Mouse (Mus musculus) stomach, embryonic 16.5 days (tissue): Measurements from ENCODE around the gene Hoxa1. TPM values are rescaled to one million over a fixed set of nuclear protein-coding genes. Genes with fewer than 3 reads are reported as not detected.

ENCODE experiments used
- ATAC-seq: fragments of 200-750 bp; cut with Nextera tagmentation; 2 replicates; pipeline ENCODE4 v1.8.0; 2017; ENCODE audit warnings: moderate number of reproducible peaks, moderate TSS enrichment; ENCODE audit not compliant: insufficient read depth, low FRiP score
- H3K27ac ChIP-seq: fragments of 300-500 bp; sonication (generic); 2 replicates; pipeline ENCODE4 v1.5.1; 2014; ENCODE audit warnings: low read length
- H3K27me3 ChIP-seq: fragments of 300-500 bp; sonication (generic); 2 replicates; pipeline ENCODE4 v1.6.1; 2014; ENCODE audit warnings: low read length, control low read depth, mixed read lengths; ENCODE audit not compliant: control insufficient read depth, insufficient read depth
- H3K36me3 ChIP-seq: fragments of 300-500 bp; sonication (generic); 2 replicates; pipeline ENCODE4 v1.6.1; 2014; ENCODE audit warnings: low read length; ENCODE audit not compliant: control insufficient read depth, insufficient read depth
- H3K4me1 ChIP-seq: fragments of 300-500 bp; sonication (generic); 2 replicates; pipeline ENCODE4 v1.6.1; 2014; ENCODE audit warnings: low read length, control low read depth, mixed read lengths; ENCODE audit not compliant: control insufficient read depth, insufficient read depth
- H3K4me2 ChIP-seq: fragments of 300-500 bp; sonication (generic); 2 replicates; pipeline ENCODE4 v1.6.1; 2014; ENCODE audit warnings: low read depth, low read length, mixed read lengths
- H3K4me3 ChIP-seq: fragments of 300-500 bp; sonication (generic); replicated peaks from 2 replicates; pipeline ENCODE4 v1.5.1; 2014; ENCODE audit warnings: mild to moderate bottlenecking, low read length
- H3K9ac ChIP-seq: fragments of 300-500 bp; sonication (generic); 2 replicates; pipeline ENCODE4 v1.6.1; 2014; ENCODE audit warnings: low read length
- H3K9me3 ChIP-seq: fragments of 300-500 bp; sonication (generic); replicated peaks from 2 replicates; pipeline ENCODE4 v1.6.1; 2016; ENCODE audit warnings: low read length, control low read depth; ENCODE audit not compliant: control insufficient read depth
- WGBS: fragments of 180-500 bp; shearing (Covaris S2); extraction: QIAGEN DNeasy Blood & Tissue Kit; methylation state at CpG from one replicate; pipeline ENCODE4 v1.1.7; 2014; 5-methylcytosine and 5-hydroxymethylcytosine counted together
- polyA plus RNA-seq: library from polyadenylated mRNA; unstranded; fragments of >200 nt; fragmentation: Nextera tagmentation; extraction: Ambion mirVana; gene quantifications from 2 replicates; pipeline ENCODE4 v1.2.1, GENCODE M21; 2015

The Hoxa1 gene
- 1.4 and 1.5 TPM in 2 replicates for polyA plus RNA-seq

DNA sequence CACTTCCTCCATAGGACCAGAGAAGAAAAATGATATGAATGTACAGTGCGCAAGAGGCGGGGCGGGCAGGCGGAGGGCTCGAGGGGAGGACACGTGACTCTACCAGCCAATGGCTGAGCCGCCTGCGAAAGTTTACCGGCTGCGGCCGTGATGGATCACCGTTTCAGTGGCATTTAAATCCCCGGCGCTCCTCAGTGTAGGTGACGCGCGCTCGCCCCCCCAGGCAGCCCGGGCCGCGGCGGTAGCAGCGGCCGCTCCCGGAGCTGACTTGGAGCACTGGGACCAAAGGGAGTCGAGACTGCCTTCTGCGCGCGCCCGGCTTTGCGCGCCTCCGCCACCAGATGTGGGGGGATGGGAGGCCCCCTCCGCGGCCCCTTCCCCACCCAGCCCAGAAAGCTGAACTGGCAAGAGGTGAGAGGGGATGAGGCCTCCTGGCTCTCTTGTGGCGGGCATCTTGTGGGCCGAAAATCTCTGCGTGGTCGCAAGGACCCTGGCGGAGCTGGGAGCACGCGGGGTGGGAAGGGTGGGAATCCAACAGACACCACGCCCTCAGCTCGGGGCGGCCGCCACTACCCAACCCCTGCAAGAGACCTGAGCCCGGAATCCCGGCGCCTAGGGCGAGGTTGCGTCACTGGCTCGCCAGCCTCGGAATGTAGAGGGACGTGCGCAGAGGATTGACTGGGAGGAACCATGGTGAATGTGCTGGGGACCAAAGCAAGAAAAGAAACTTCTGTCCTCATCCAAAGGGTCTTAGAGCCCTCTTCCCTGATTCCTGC lies at the start of gene Hoxa1:
Hoxa1 (minus strand) TSS at position 42 of the 776 bp plus-strand sequence.
- ATAC-seq, result peak; percentile 85
- Histone ChIP-seq H3K4me1 (peaks cover 23% of the 10 kb centered on the region), H3K9me3 (no peaks in the 10 kb centered on the region), H3K9ac (peak within 1 kb of the TSS; percentile 90), H3K27ac (peak within 1 kb of the TSS; percentile 97), H3K4me2 (peak within 1 kb of the TSS; percentile 65), H3K36me3 (no peaks in the 10 kb centered on the region), H3K4me3 (peak within 1 kb of the TSS; percentile 82), H3K27me3 (peaks cover 6% of the 10 kb centered on the region)
- 1% methylated on average over 50 of the region's 55 CpGs for WGBS

DNA sequence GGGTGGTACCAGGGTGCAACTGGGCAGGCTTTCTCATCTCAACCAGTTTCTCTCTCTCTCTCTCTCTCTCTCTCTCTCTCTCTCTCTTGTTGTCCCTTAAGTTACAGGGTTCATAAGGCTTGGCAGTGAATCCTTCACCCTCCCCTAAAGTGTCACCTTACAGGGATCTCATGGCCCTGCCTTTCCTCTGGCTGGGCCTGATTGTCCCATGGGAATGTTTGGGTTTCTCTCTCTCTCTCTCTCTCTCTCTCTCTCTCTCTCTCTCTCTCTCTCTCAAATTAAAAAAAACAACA lies 49.5 kb upstream of the Hoxa1 start:
- H3K9ac ChIP-seq, result peak overlapping the region; percentile 43

DNA sequence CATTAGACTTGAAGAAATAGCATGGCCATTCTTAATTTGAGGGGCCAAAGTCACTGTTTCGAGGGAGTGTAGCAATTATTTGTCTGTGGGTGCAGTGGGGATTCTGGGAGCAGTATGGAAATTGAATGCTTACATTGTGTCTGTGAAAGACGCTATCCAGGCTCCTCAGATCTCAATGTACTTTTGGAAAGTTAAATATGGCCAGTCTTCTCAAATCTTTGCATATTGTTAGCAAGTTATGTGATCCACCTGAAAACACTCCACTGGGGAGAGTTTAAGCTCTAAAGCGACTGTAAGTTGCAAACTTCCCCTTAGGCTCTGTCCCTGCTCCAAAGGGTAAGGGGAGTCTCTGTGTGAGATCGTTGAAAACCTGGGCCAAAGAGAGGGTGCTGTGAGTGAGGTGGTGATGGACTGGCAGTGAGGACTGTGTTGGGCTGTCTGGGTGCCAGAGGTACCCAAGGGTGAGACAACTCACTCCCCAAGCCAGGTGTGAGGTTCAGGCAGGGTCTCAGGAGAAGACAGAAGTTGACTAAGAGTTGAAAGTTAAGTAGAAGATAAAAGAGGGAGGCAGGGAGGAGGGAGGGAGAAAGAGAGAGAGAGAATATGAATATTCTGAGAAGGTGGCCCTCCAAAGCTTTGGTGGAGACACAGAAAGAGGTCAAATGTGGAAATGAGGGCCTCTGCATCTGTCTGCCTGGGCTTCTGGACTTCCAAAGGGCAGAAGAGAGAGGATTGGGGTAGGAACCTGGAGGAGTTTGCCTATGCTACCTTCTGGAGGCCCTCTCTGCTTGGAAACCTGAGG lies 49.0 kb upstream of the Hoxa1 start:
- H3K4me3 ChIP-seq, result peak overlapping the region; percentile 71
- peak overlapping the region; percentile 43 for H3K9ac ChIP-seq
- H3K27me3 ChIP-seq, result peaks cover 51% of the 10 kb centered on the region
- H3K9me3 ChIP-seq, result no peaks in the 10 kb centered on the region
- peaks cover 4% of the 10 kb centered on the region; the same call in 1 of the 2 replicates for H3K4me1 ChIP-seq
- H3K27ac ChIP-seq, result peak overlapping the region; percentile 70
- peak overlapping the region; percentile 84 for H3K4me2 ChIP-seq
- H3K36me3 ChIP-seq, result no peaks in the 10 kb centered on the region
- WGBS, result 23% methylated on average over 4 of the region's 4 CpGs
- ATAC-seq, result no peak

More for the DNA sequence above, 49.5 kb upstream of the Hoxa1 start:
- H3K36me3 ChIP-seq, result no peaks in the 10 kb centered on the region
- peaks cover 53% of the 10 kb centered on the region for H3K27me3 ChIP-seq
- peak overlapping the region; percentile 70 for H3K27ac ChIP-seq
- ATAC-seq, result no peak
- peaks cover 4% of the 10 kb centered on the region; the same call in 1 of the 2 replicates for H3K4me1 ChIP-seq
- H3K4me2 ChIP-seq, result peak overlapping the region; percentile 84
- H3K4me3 ChIP-seq, result peak overlapping the region; percentile 71
- no peaks in the 10 kb centered on the region for H3K9me3 ChIP-seq

DNA sequence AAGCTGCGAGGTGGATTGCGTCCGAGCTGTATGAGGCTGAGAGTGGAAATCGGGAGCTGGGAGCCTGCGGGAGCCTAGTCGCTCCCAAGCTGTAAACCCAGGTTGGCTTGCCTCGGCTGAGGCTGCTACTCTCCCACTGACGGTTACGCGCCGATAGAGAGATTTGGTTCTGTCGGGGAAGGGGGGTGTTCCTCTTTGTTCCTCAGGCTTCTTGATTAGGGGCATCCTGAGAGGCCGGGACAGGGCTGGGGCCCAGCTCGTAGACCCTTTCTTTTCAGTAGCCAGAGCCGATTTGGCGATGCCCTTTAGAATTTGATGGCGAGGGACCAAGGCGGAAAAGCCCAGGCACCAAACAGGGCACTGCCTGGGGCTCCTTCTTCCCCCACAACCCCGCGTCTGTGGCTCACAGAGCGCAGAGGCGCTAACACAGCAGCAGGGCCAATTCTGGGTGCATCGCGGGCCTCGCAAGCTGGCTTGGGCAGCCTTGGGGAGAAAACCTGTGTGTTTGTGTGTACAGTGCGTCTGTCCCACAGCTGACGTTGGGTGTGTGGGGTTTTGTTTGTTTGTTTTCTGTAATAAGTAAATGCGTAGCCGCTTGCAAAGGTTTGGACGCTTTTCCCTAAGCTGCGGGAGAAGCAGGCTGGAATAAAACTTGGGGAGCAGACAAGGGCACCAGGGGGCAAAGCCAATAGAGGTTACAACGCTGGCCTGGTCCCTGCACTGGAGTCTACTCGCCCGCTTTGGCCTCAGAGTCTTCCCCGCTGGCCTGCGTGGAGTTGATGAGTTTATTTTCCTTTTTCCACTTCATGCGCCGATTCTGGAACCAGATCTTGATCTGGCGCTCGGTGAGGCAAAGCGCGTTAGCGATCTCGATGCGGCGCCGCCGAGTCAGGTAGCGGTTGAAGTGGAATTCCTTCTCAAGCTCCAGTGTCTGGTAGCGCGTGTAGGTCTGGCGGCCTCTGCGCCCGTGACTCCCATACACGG lies 47.8 kb upstream of the Hoxa1 start:
- Histone ChIP-seq H3K36me3 (no peaks in the 10 kb centered on the region), H3K9me3 (no peaks in the 10 kb centered on the region), H3K4me1 (peaks cover 4% of the 10 kb centered on the region; the same call in 1 of the 2 replicates), H3K9ac (peak overlapping the region; percentile 73), H3K27me3 (peaks cover 40% of the 10 kb centered on the region), H3K4me2 (peak overlapping the region; percentile 84), H3K4me3 (peak overlapping the region; percentile 71), H3K27ac (peak overlapping the region; percentile 70)
- no peak for ATAC-seq
- WGBS, result 14% methylated on average over 55 of the region's 55 CpGs

DNA sequence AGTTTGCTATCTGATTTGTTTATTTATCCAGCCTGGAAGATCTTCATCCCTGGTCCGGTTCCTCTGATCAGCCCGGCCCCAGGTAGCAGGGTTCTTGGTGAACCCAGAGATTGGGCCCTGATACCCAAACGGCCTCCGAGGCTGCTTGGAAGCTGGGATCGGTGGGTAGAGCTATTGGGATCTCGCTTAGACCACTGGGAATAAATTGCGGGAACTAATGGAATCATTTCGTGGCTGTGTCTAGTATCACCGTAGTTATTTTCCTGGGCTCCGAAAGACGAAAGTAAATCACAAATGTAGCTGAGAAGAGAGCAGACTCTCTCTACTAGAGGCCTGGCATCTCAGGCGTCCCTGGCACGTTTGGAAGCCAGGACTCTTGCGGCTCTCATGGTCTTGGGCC lies 47.1 kb upstream of the Hoxa1 start:
- Histone ChIP-seq H3K4me2 (peak overlapping the region; percentile 84), H3K9ac (peak overlapping the region; percentile 73), H3K4me1 (peaks cover 4% of the 10 kb centered on the region; the same call in 1 of the 2 replicates), H3K9me3 (no peaks in the 10 kb centered on the region), H3K27me3 (peaks cover 42% of the 10 kb centered on the region), H3K4me3 (peak overlapping the region; percentile 71), H3K27ac (peak overlapping the region; percentile 70), H3K36me3 (no peaks in the 10 kb centered on the region)
- 13% methylated on average over 14 of the region's 14 CpGs for WGBS
- ATAC-seq, result no peak

DNA sequence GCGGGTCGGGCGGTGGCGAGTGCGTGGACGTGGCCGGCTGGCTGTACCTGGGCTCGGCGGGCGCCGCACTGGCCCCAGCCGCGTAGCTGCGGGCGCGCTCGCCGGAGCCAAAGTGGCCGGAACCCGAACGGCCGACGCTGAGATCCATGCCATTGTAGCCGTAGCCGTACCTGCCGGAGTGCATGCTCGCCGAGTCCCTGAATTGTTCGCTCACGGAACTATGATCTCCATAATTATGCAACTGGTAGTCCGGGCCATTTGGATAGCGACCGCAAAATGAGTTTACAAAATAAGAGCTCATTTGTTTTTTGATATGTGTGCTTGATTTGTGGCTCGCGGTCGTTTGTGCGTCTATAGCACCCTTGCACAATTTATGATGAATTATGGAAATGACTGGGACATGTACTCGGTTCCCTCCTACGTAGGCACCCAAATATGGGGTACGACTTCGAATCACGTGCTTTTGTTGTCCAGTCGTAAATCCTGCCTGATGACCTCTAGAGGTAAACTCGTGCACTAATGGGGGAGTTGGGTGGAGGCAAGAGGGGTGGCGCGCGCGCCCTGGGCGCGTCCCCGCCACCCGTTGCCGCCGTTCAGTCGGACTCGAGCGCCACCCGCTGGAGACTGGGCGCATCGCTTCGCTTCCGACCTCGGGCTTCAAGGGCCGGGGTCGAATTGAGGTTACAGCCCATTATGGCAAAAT lies 46.1 kb upstream of the Hoxa1 start, which contains the start of gene Hoxa5:
Hoxa5 (minus strand) TSS at position 538 of the 703 bp plus-strand sequence.
- WGBS, result under 1% methylated on average over 65 of the region's 65 CpGs
- Histone ChIP-seq H3K4me2 (peak within 1 kb of the TSS; percentile 84), H3K36me3 (no peaks in the 10 kb centered on the region), H3K9ac (peak within 1 kb of the TSS; percentile 88), H3K4me3 (peak within 1 kb of the TSS; percentile 71), H3K4me1 (peaks cover 4% of the 10 kb centered on the region; the same call in 1 of the 2 replicates), H3K9me3 (no peaks in the 10 kb centered on the region), H3K27me3 (peaks cover 38% of the 10 kb centered on the region), H3K27ac (peak within 1 kb of the TSS; percentile 72)
- ATAC-seq, result peak; percentile 89

DNA sequence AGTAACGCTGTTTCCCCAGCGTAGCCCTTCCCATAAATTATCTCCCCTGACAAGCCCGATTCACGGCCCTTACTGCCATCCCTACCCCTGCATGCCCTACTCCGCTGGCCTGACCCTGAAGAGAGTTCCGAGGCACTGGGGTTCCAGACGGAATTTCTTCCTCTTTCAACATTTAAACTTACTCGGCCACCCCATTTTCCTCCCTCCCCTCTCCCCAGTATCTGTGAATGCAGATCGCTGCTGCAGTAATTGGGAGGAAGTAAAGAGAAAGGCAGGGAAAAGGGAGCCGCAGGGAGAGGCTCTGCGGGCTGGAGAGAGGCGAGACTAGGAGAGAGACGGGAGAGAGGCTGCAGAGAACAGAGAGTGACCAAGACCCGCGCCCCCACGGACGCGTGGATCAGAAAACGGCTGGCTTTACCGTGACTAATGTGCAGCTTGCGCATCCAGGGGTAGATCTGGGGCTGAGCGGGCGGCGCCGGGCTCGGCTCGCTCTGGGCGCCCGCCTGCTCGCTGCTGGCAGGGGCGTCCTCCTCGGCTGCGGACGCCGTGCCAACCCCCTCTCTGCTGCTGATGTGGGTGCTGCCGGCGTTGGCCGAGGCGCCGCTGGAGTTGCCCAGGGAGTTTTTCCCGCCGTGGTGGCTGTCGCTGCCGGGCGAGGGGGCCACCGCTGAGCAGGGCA lies 45.4 kb upstream of the Hoxa1 start:
- H3K4me2 ChIP-seq, result peak overlapping the region; percentile 84
- peaks cover 4% of the 10 kb centered on the region; the same call in 1 of the 2 replicates for H3K4me1 ChIP-seq
- peak overlapping the region; percentile 71 for H3K4me3 ChIP-seq
- no peaks in the 10 kb centered on the region for H3K36me3 ChIP-seq
- peaks cover 31% of the 10 kb centered on the region for H3K27me3 ChIP-seq
- H3K27ac ChIP-seq, result peak overlapping the region; percentile 72
- 2% methylated on average over 46 of the region's 46 CpGs for WGBS
- no peaks in the 10 kb centered on the region for H3K9me3 ChIP-seq
- no peak; the same call in 1 of the 2 replicates for ATAC-seq
- H3K9ac ChIP-seq, result peak overlapping the region; percentile 88

DNA sequence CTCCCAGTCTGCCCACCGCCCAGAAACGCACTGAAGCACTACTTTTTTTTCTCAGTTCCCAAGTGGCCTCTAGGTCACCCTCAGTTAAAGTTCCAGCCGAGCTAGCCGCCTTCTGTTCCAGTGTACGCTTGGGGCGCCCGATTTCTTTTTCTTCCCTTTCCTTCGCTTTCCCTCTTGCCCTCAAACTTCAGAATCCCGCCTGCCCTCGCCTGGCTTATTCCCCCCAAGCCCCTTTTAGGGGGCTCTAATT lies 44.9 kb upstream of the Hoxa1 start:
- no peaks in the 10 kb centered on the region for H3K9me3 ChIP-seq
- H3K4me2 ChIP-seq, result peak overlapping the region; percentile 84
- peaks cover 27% of the 10 kb centered on the region for H3K27me3 ChIP-seq
- WGBS, result 2% methylated on average over 10 of the region's 10 CpGs
- peak overlapping the region; percentile 88 for H3K9ac ChIP-seq
- H3K36me3 ChIP-seq, result no peaks in the 10 kb centered on the region
- H3K4me1 ChIP-seq, result peaks cover 4% of the 10 kb centered on the region; the same call in 1 of the 2 replicates
- ATAC-seq, result no peak
- peak overlapping the region; percentile 72 for H3K27ac ChIP-seq
- H3K4me3 ChIP-seq, result peak overlapping the region; percentile 71
